Mouse (Mus musculus) megakaryocyte-erythroid progenitor cell, adult 5-6 weeks (primary cell): ENCODE results near the gene Fam129a. TPM values are rescaled to one million over a fixed set of nuclear protein-coding genes. Genes with fewer than 3 reads are reported as not detected.
A peak's percentile ranks its signal among the peaks of the same experiment; 100 is the strongest.

ENCODE experiments used
- ATAC-seq: replicated peaks from 2 replicates; pipeline ENCODE4 v1.8.0; 2016; ENCODE audit warnings: mild to moderate bottlenecking, inconsistent platforms; ENCODE audit not compliant: severe bottlenecking, poor library complexity, low FRiP score, low TSS enrichment
- total RNA-seq, 2 experiments: library from RNA; stranded (forward) in 1 of 2; stranded (reverse) in 1 of 2; fragments of 200-1000, 215-1000 nt in 1 of 2; fragments of >200 nt in 1 of 2; fragmentation: Nextera tagmentation in 1 of 2; gene quantifications; 2 replicates each; pipeline ENCODE4 v1.2.3; 2014 to 2017

Fam129a gene
- total RNA-seq (2014; fragmentation: Nextera tagmentation) (0.83 and 2.5 TPM in 2 replicates), total RNA-seq (2017) (3.0 and 3.1 TPM in 2 replicates)

- ATAC-seq = peak; percentile 72
Observed at GRCm38 (mm10) chr1:151570981-151571837, at the start of gene Fam129a. Gene Fam129a (plus strand): TSS chr1:151571186.

DNA sequence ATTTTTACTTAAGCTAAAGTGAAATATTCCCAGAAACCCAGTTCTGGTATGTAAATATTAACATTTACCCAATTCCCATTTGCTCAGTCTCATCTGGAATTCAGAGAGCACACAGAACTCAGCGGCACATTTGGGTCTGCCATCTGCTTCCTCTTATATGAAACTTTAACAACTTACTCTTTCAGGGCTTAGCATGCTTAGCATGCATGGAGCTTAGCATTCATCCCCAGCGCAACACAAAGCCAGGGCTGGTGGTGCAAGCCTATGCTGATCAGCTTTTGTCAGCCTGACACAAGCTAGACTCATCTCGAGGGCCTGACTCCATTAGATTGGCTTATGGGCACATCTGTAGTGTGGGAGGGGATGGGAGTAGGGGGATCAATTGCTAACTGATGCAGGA is 44.3 kb upstream of the Fam129a start:
- no peak for ATAC-seq

DNA sequence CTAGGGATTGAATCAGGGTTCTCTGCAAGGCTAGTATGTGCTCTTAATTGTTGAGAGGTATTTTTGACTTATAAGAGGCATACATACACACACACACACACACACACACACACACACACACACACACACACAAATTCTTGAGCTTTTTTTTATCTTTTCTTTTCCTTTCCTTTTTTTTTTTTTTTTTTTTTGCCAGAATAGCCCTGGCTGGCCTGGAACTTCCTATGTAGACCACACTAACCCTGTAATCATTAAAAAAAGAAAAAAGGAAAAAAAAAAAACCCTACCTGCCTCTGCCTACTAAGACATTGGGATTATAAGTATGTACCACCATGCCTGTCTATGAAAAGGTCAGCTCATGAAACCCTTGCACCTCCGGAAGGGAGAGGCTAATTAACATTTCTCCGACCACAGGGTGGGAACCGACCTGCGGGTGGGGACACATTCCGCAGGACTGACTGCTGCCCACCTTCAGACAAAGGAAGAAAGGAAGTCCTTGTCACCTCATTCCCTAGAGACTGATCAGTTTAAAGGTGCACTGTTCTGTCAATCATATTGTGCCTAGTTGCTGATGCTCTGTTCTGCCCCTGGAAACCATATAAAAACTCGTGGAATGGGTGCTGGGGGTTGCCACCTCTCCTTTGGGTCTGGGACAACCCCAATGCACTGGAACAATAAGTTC is 27.0 kb upstream of the Fam129a start:
- no peak for ATAC-seq

GRCm38 (mm10) chr1:151544581-151544980 is 26.4 kb upstream of the Fam129a start:
- no peak for ATAC-seq

DNA sequence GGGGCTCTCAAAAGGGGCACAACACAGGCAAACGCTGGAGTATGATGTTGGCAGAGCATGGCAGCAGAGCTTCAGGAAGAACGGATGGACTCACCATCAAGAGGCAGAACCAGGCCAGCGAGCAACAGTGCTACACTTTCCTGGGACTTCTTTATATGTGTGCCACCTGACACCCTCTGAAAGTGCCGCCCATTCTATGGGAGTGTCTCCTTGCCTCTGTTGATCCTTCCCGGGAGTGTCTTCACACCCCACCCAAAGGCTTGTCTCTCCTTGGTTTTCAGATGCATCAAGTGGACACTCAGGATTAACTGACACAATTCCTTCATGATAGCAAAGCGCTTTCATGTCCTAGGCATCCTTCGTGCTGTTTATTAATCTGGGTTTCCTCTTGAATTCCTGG is 25.4 kb upstream of the Fam129a start:
- ATAC-seq = no peak

GRCm38 (mm10) chr1:151548896-151549610 is 21.9 kb upstream of the Fam129a start:
- no peak for ATAC-seq

DNA sequence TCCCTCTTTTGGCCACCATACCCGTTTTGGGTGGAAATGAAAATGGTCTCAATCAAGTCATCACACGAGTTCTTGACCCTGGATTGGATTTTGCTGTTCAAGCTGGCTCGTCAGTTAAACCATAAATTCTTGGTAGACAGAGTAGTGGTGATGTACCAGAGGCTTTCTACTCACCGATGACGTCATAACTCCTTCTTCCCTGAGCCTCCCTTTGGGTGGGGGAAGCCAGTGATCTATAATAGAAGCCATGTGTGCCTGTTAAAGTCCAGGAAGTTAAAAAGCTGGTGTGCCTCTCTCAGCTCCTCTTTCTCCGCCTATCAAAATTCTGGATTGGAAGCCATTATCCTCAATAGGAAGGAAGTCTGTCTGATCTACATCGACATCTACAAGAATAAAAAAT is 21.2 kb upstream of the Fam129a start:
- ATAC-seq = no peak

GRCm38 (mm10) chr1:151550587-151551479 is 20.2 kb upstream of the Fam129a start:
- ATAC-seq = no peak

GRCm38 (mm10) chr1:151560536-151560935 is 10.4 kb upstream of the Fam129a start:
- no peak for ATAC-seq

GRCm38 (mm10) chr1:151563401-151563800 is 7.6 kb upstream of the Fam129a start:
- ATAC-seq = no peak

- ATAC-seq = no peak; the same call in 1 of the 2 replicates
Observed at GRCm38 (mm10) chr1:151563893-151564292, 7.1 kb upstream of the Fam129a start.

GRCm38 (mm10) chr1:151564377-151564776 is 6.6 kb upstream of the Fam129a start:
- peak; percentile 96 for ATAC-seq

- 0 out of 2 replicates have a peak, but pooled peaks have one; percentile 36 for ATAC-seq
Observed at GRCm38 (mm10) chr1:151568682-151569081, 2.3 kb upstream of the Fam129a start.

GRCm38 (mm10) chr1:151571838-151572578 is 1.0 kb downstream of the Fam129a start:
- peak; percentile 10; the same call in 1 of the 2 replicates for ATAC-seq

DNA sequence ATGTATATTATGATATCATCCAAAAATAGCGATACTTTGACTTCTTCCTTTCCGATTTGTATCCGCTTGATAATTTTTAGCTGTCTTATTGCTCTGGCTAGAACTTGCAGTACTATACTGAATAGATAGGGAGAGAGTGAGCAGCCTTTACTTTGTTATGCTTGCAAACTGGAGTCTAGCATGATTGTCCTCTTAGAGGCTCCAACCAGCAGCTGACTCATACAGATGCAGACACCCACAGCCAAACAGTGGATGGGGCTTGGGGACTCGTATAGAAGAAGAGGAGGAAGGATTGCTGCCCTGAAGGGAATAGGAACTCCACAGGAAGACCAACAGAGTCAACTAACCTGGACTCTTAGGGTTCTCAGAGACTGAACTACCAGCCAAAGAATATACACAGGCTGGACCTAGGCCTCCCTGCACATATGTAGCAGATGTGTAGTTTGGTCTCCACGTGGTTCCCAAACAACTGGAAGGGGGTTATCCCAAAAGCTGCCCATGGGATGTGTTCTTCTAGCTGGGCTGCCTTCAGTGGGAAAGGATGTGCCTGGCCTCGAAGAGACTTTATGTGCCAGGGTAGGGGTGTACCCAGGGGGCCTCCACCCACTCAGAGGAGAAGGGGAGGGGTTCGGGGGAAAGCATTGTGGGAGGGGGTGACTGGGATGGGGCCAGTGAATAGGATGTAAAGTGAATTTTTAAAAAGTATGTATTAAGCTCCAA is 1.8 kb downstream of the Fam129a start:
- no peak for ATAC-seq

DNA sequence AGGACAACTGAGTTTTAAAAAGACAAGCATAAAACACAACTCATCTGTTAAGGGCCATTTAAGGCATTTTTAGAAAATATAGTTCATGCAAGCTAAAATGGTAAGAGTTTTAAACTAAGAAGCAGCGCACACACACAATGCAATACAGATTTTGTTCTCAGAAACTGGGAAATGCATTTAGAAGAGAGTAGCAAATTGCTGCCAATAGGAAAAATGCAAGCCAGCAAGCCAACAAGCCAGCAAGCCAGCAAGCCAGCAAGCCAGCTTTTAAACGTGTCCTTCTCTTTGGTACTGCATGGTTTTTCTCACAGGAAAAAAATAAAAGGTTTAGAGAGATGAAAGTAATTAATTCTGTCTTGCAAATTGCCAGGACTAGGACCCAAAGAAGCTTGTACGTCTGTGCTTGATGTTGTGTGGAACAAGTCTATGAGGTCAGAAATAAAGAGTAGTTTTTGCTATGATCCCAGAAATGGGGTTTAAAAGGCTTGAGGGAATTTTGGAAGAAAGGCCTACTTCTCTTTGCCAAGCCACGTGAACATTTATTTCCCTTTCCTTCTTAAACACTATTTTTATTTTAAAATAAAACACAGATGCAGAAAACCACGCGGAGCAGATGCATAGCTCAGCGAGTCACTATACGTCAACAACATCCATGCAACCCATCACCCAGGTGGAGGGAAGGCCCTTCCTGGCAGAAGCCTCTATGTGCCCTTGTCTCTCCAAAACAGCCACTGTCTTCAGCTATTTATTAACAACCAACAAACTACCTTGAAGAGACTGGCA is 9.4 kb downstream of the Fam129a start:
- no peak for ATAC-seq

DNA sequence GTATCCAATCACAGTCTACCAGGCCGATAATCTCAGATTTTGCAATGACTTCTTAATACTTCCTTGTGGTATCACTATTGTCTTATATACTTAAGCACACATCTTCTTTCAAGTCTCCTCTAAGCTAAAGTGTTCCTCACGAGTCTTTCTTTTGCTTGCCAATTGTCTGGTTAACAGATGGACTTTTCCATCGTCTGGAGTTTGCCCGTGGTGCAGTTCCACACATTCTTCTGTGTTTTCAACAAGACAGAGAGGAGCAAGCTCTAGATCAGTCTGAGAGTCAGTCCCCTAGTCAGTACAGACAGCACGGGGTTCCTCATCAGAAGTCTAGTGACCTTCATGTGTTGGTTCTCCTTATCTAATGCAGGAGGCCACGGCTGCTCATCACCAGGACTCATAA is 10.5 kb downstream of the Fam129a start:
- ATAC-seq = no peak
